Mouse (Mus musculus) adrenal gland, postnatal 0 days (tissue): Measurements from ENCODE around the gene Usp30. TPM values are rescaled to one million over a fixed set of nuclear protein-coding genes. Genes with fewer than 3 reads are reported as not detected.

Experiments
- polyA plus RNA-seq: library from polyadenylated mRNA; unstranded; fragments of >200 nt; fragmentation: Nextera tagmentation; extraction: Ambion mirVana; gene quantifications from 2 replicates; pipeline ENCODE4 v1.2.1, GENCODE M21; 2015

Gene Usp30
- 8.4 and 13.2 TPM in 2 replicates for polyA plus RNA-seq

DNA sequence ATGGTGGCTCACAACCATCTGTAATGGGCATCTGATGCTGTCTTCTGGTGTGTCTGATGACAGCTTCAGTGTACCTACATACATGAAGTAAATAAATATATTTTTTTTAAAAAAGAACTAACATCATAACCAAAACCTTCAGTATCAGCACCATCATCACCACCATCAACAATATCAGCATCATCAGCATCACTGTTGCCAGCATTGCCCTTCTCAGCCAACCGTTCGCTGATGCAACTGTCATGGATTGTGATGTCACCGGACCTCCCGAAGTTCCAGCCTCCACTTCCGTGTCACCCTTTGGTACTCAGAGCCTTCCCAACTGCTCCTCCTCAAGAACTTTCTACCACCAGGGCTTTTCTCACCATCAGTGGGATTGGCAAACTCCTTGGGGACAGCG lies at the start of gene Usp30:
Usp30 (plus strand) TSS at position 301 of the 400 bp plus-strand sequence.

DNA sequence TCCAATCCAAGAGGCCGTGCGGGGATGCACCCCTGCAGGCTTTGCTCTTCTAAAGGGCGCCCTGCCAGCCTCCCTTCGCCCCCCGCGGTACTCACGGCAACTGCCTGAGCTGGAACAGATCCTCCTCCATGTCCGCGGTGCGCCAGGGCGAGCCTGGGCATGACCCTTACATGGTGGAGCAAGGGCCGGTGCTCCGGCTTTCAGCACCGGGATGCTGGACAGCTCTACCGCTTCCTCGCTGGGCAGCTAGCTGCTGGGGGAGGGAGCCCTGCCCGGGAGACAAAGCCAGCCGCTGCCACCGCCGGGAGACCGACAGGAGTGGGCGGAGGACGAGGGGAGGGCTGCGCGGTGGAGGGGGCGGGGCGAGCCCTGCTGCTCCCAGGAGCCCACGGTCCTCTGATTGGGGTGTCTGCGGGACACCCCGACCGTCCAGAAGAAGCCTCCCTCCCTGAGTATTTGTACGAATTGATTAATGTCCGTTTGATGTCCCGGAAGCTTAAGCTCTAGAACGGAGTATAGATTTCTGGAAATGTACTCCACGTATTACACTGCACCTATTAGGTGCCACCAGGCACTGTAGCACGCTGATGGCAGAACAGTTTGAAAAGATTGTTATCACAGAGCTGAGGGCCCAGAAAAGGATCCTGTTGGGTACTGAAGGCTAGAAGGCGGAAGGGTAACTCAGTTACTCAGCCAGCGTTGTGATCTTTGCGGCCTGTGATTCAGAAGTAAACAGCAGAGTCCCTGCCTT lies 26.0 kb downstream of the Usp30 start, which contains the start of gene Svop:
Svop (minus strand) TSS at position 514 of the 751 bp plus-strand sequence.

DNA sequence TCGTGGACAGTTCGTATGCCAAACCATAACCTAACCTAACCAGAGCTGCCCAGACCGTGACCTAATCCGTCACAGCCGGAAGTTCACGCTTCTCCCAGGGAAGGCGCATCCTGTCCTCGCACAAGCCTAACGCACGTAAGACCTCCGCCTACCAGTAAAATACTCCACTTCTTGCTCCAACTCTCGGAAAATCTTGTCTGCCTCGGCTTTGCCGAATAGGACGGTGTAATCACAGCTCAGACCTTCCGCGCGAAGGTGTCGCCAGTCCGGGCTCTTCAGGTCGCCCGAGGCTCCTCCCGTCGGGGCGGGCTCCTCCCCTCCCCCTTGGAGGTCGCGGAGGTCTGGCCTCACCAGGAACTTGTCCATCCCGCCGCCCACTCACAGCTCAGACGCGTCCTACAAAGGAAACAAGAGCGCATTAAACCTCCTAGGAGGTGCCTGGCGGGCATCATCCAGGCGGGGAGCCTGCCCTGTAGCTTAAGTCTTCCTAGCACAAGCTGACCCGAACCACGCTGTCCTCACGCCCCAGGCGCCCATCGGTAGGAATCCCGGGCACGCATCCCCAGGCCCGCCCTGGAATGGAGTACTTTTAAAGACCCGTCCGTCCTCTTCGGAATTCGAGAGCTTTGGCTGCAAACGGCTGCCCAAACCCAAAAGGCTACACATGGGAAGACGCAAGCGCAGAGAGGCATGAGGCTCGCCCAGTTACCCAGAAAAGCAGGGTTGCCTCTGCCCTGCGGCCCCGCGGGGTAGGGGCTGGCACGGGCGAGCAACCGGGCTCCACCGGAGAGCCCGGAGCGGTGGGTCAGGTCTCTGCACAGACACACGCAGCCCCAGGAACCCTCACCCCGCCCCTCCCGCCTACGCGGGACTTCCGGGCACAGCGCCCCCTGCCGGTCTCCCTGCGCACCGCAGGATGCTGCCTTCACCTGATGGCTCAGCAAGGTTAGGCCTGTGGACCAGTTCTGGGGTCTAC lies 62.4 kb downstream of the Usp30 start, which contains the start of gene Alkbh2:
Alkbh2 (minus strand) TSS at position 845 of the 976 bp plus-strand sequence.

DNA sequence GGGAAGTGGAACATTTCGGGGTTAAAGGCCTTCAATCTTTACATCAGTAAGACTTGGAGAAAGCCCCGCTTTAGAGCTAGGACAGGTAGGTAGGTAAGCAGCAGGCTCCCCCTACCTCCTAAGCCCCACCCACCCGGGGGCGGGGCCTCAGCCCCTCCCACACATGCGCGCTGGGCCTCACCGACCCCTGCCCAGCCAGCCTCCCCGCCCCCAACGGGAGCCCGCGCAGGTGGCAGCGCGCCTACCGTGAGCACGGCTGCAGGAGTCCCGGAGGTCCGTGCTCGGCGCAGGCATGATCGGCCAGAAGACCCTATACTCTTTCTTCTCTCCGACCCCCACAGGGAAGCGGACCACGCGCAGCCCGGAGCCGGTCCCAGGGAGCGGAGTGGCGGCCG lies 64.9 kb downstream of the Usp30 start, which contains the start of gene Ung:
Ung (plus strand) TSS at position 176 of the 395 bp plus-strand sequence.

DNA sequence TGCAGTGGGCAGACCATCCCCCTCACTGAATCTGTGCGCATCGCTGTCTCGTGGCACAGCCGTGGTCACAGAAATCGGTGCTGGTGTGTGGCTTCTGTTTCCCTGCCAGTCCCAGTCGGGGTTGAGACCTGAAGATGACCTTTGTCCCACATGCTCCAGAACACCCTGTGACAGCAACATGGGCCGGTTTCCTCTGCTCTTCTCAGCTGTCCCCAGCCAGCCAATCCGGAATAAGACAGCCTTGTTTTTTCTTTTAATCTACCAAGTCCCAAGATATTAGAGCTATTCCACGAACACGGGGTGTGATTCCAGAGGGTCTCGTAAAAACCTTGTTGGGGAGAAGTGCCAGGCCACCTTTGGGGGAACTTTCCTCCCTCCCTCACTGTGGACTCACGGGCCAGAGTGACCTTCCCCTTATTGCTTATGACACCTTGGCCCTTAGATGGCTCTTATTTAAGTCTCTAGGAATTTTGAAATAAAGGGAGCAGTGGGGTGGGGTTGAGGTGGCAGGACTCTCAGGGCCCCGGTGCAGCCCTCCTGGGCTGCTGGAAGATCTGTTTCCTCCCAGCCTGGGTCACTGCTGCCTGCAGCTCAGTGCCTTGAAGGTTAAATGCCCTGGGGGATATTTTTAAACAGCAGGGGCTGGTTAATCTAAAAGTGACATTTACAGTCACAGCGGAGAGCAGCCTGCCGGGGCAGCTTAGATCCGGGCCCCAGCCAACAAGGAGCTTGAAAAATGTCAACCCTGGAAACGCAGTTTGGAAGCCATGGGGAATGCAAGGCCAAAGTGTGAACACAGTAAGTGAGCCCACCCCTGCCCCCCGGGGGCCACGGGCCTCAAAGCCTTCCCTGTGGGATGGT lies 81.0 kb downstream of the Usp30 start, which contains the start of gene Acacb:
Acacb (plus strand) TSS at position 508 of the 861 bp plus-strand sequence.

Other genes with a start within 250 kb of the Usp30 start
- 4.5 and 5.3 TPM in 2 replicates for gene Selplg, start 232.8 kb upstream of the Usp30 start, polyA plus RNA-seq
- 65.4 and 71.3 TPM in 2 replicates for gene Coro1c, start 156.7 kb upstream of the Usp30 start, polyA plus RNA-seq
- 6.3 and 9.8 TPM in 2 replicates for gene Ssh1, start 71.6 kb upstream of the Usp30 start, polyA plus RNA-seq
- gene Dao, start 61.8 kb upstream of the Usp30 start, polyA plus RNA-seq, result 0.14 and 0.19 TPM in 2 replicates
- 5.7 and 10.9 TPM in 2 replicates for gene Svop, start 26.1 kb downstream of the Usp30 start, polyA plus RNA-seq
- gene Alkbh2, start 62.8 kb downstream of the Usp30 start, polyA plus RNA-seq, result 15.2 and 18.3 TPM in 2 replicates
- gene Ung, start 64.9 kb downstream of the Usp30 start, polyA plus RNA-seq, result 7.8 and 15.6 TPM in 2 replicates
- 1.6 and 2.7 TPM in 2 replicates for gene Acacb, start 81.1 kb downstream of the Usp30 start, polyA plus RNA-seq
- gene Foxn4, start 208.3 kb downstream of the Usp30 start, polyA plus RNA-seq, result not detected in 2 replicates
- 1.0 and 1.7 TPM in 2 replicates for gene Myo1h, start 223.7 kb downstream of the Usp30 start, polyA plus RNA-seq